In the genomic region with DNA sequence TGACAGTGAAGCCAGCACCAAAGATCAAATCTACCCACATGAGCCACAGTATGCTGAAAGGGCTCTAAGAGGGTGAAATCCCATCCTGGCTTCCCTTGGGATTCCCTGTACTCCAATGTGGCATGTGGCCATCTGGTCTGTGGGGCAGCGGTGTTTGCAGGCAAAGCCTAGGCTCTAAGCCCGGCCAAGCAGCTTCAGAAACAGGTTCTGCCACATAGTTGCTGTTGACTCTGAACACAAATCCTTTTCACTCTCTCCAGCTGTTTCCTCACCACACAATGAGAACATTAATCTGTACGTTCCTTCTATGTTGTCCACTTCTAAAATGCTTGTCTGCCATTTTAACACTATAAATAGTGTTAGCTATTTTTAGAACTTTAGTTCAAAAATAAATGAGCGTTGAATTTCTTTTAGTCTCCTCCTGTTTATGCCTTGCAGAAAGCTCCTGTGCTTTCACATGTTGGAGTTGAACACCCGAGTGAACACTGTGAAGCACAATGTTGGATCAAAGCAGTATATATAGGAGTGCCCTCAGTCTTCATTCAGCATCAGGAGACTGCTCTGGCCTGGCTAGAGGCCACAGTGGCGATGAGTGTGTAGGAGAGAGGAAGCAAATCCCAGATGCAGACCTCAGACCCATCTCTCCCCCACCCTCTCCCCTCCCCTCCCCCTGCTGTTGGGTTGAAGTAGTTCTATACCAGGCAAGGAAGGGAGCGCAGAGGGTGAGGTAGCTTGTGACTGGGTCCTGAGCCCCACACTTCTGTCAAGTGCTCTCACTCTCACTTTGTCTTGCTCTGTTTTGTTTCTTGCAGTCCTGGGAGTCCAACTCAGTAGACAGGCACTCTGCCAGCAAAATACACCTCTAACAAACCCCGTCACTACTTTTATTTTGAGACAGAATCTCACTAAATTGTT, we compare ENCODE assay signal across 8 mouse cellular contexts.
A peak's percentile ranks its signal among the peaks of the same experiment; 100 is the strongest.
DNase-seq lines count a peak whose midpoint lies in the region; ATAC-seq and TF ChIP-seq lines count a peak whose summit lies in the region.

No protein-coding gene starts in this region.

- H3K9ac ChIP-seq in hindbrain, embryonic 14.5 days: no peak overlapping the region
- H3K9ac ChIP-seq in embryonic facial prominence, embryonic 14.5 days (ENCODE audit: low read depth, low read length): no peak overlapping the region

- no peak for DNase-seq in hindbrain, embryonic 10.5 days (ENCODE audit: low spot score)
- DNase-seq in hindbrain, embryonic 14.5 days (ENCODE audit: low spot score): no peak
- peak; percentile 92 for DNase-seq in embryonic facial prominence, embryonic 14.5 days (ENCODE audit: low spot score)
- DNase-seq in kidney, adult 2 months: peak; percentile 58
- DNase-seq in lung, postnatal 36 days: peak; percentile 82
- no peak for DNase-seq in right cerebral cortex, postnatal 14 days
- no peak for DNase-seq in layer of hippocampus, postnatal 36 days
- no peak for DNase-seq in cerebellum, adult 11 months

- H3K27ac ChIP-seq in hindbrain, embryonic 10.5 days: peak overlapping the region; percentile 51; the same call in 1 of the 2 replicates
- H3K27ac ChIP-seq in hindbrain, embryonic 14.5 days: no peak overlapping the region
- peak overlapping the region; percentile 75 for H3K27ac ChIP-seq in embryonic facial prominence, embryonic 14.5 days (replicated peaks; ENCODE audit: low read depth, low read length)
- no peak overlapping the region for H3K27ac ChIP-seq in kidney, adult 2 months (ENCODE audit: insufficient read depth, low read depth, low read length)

- TF ChIP-seq CTCF in kidney, adult 2 months (conservative IDR thresholded peaks at IDR 0.05; ENCODE audit: insufficient read depth, insufficient read length, low read depth, low read length): no peak

- no peaks in the 10 kb centered on the region for H3K27me3 ChIP-seq in hindbrain, embryonic 10.5 days (ENCODE audit: insufficient read depth, poor library complexity, severe bottlenecking)
- H3K27me3 ChIP-seq in hindbrain, embryonic 14.5 days (ENCODE audit: control insufficient read depth, insufficient read depth, low read length): no peaks in the 10 kb centered on the region
- H3K27me3 ChIP-seq in embryonic facial prominence, embryonic 14.5 days (replicated peaks; ENCODE audit: control insufficient read depth, insufficient read depth, low read length): no peaks in the 10 kb centered on the region
- no peaks in the 10 kb centered on the region for H3K27me3 ChIP-seq in kidney, adult 2 months (replicated peaks; ENCODE audit: control insufficient read depth, insufficient read depth, low read length)

- WGBS in hindbrain, embryonic 10.5 days: 79% methylated on average over 8 of the region's 8 CpGs
- 76% methylated on average over 8 of the region's 8 CpGs for WGBS in hindbrain, embryonic 14.5 days
- 53% methylated on average over 8 of the region's 8 CpGs for WGBS in embryonic facial prominence, embryonic 14.5 days
- 54% methylated on average over 8 of the region's 8 CpGs for WGBS in kidney, adult 2 months

- TF ChIP-seq POLR2A in kidney, adult 2 months (IDR thresholded peaks at IDR 0.05; ENCODE audit: low read depth, low read length): no peak

- no peak overlapping the region for H3K4me2 ChIP-seq in hindbrain, embryonic 14.5 days (replicated peaks)
- H3K4me2 ChIP-seq in embryonic facial prominence, embryonic 14.5 days (ENCODE audit: low read depth, low read length): no peak overlapping the region

- no peak overlapping the region for H3K4me3 ChIP-seq in hindbrain, embryonic 10.5 days
- H3K4me3 ChIP-seq in hindbrain, embryonic 14.5 days (replicated peaks; ENCODE audit: low read length): no peak overlapping the region
- H3K4me3 ChIP-seq in embryonic facial prominence, embryonic 14.5 days (ENCODE audit: low read depth, low read length): no peak overlapping the region
- no peak overlapping the region for H3K4me3 ChIP-seq in kidney, adult 2 months (ENCODE audit: insufficient read depth, low read depth, low read length)

- H3K36me3 ChIP-seq in hindbrain, embryonic 10.5 days: peaks cover 19% of the 10 kb centered on the region
- peaks cover 14% of the 10 kb centered on the region for H3K36me3 ChIP-seq in hindbrain, embryonic 14.5 days (replicated peaks; ENCODE audit: control insufficient read depth, insufficient read depth)
- peaks cover 10% of the 10 kb centered on the region; the same call in 1 of the 2 replicates for H3K36me3 ChIP-seq in embryonic facial prominence, embryonic 14.5 days (ENCODE audit: control insufficient read depth, insufficient read depth, low read length)
- no peaks in the 10 kb centered on the region; the same call in none of the 2 replicates for H3K36me3 ChIP-seq in kidney, adult 2 months (ENCODE audit: control insufficient read depth, insufficient read depth, low read length)

- no peaks in the 10 kb centered on the region for H3K9me3 ChIP-seq in hindbrain, embryonic 10.5 days
- no peaks in the 10 kb centered on the region for H3K9me3 ChIP-seq in hindbrain, embryonic 14.5 days (ENCODE audit: control insufficient read depth, low read length)
- H3K9me3 ChIP-seq in embryonic facial prominence, embryonic 14.5 days (ENCODE audit: control insufficient read depth, low read length): no peaks in the 10 kb centered on the region

- ATAC-seq in hindbrain, embryonic 14.5 days (ENCODE audit: low FRiP score): no peak
- peak; percentile 90 for ATAC-seq in embryonic facial prominence, embryonic 14.5 days (ENCODE audit: low read depth)

- H3K4me1 ChIP-seq in hindbrain, embryonic 10.5 days (replicated peaks): peaks cover 20% of the 10 kb centered on the region
- no peaks in the 10 kb centered on the region for H3K4me1 ChIP-seq in hindbrain, embryonic 14.5 days (replicated peaks; ENCODE audit: control insufficient read depth, insufficient read depth, low read length)
- peaks cover 20% of the 10 kb centered on the region for H3K4me1 ChIP-seq in embryonic facial prominence, embryonic 14.5 days (ENCODE audit: control insufficient read depth, insufficient read depth, low read length)
- H3K4me1 ChIP-seq in kidney, adult 2 months (ENCODE audit: control insufficient read depth, insufficient read depth, low read length): 0 out of 2 replicates have a peak, but pooled peaks cover 5% of the 10 kb centered on the region

Comparison
In these comparisons a context has a peak if more than half of its experiments do, and no peak if none do; other contexts are left out.
1. H3K27ac ChIP-seq: peak in hindbrain, embryonic 10.5 days (single experiment) and embryonic facial prominence, embryonic 14.5 days (single experiment); none in hindbrain, embryonic 14.5 days (single experiment) and kidney, adult 2 months (single experiment).
2. DNase-seq: peak in embryonic facial prominence, embryonic 14.5 days (single experiment), kidney, adult 2 months (single experiment) and lung, postnatal 36 days (single experiment); none in hindbrain, embryonic 10.5 days (single experiment), hindbrain, embryonic 14.5 days (single experiment), right cerebral cortex, postnatal 14 days (single experiment), layer of hippocampus, postnatal 36 days (0 of 2) and cerebellum, adult 11 months (single experiment).